Mouse (Mus musculus): ENCODE measurements around the gene Emc9.

The Emc9 gene

DNA sequence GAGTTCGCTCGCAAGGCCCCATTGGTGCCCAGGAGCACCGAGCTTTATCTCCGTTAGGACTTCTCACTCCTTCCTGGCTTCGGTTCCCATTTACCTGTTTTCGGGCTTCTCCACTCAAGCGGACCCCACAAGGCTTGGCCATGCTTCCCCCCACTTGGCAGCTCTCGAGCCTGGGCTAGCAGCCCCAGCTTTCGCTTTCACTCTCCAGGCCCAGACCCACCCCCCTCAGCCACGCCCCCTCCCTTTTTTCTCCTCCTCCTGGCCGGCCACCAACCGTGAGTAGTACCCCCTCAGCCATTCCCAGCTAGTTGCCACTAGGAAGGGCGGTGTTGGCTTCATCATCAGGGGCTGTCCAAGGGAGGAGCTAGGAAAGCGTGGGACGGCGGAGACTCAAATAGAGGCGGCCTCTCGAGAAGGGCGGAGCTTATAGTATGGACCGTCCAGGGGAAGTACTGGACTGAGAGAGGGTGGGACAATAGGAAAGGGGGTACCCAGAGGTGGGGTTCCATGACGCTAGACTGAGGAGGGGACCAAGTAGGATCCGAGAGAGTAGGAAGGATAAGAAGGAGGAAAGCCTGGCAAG lies 5.7 kb upstream of the Emc9 start, which contains the start of gene Psme2:
Psme2 (minus strand) TSS at position 366 of the 583 bp plus-strand sequence.
- DNase-seq (ENCODE audit: low spot score in 2 of 2) = peak; percentile 60 to 81

GRCm38 (mm10) chr14:55589771-55590448 lies 4.8 kb upstream of the Emc9 start:
- no peak for DNase-seq (ENCODE audit: low spot score in 2 of 2)

DNA sequence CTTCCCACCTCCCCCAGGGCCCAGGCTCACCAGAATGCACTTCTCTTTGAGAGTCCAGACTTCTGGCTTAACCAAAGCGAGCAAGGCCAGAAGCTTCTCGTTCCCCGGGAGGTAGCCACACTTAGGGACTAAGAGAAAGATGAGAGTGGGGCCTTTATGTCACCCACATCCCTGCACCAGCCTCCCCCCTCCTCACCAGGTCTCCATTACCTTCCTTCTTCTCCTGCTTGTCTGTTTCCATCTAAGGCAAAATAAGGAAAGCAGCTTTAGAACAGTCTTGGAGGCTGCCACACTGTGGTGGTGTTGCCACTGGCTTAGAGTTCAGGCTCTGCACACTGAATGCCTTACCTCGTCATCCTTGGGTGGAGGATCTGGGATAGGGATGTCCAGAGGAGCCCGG lies 4.2 kb upstream of the Emc9 start:
- no peak for DNase-seq (ENCODE audit: low spot score in 2 of 2)

GRCm38 (mm10) chr14:55586149-55586548 lies 1.0 kb upstream of the Emc9 start:
- DNase-seq (ENCODE audit: low spot score in 2 of 2) = no peak

GRCm38 (mm10) chr14:55585566-55585960 lies 461 bp upstream of the Emc9 start:
- no peak for DNase-seq (ENCODE audit: low spot score in 2 of 2)

GRCm38 (mm10) chr14:55584303-55584701 lies 800 bp downstream of the Emc9 start:
- no peak for DNase-seq (ENCODE audit: low spot score in 2 of 2)

DNA sequence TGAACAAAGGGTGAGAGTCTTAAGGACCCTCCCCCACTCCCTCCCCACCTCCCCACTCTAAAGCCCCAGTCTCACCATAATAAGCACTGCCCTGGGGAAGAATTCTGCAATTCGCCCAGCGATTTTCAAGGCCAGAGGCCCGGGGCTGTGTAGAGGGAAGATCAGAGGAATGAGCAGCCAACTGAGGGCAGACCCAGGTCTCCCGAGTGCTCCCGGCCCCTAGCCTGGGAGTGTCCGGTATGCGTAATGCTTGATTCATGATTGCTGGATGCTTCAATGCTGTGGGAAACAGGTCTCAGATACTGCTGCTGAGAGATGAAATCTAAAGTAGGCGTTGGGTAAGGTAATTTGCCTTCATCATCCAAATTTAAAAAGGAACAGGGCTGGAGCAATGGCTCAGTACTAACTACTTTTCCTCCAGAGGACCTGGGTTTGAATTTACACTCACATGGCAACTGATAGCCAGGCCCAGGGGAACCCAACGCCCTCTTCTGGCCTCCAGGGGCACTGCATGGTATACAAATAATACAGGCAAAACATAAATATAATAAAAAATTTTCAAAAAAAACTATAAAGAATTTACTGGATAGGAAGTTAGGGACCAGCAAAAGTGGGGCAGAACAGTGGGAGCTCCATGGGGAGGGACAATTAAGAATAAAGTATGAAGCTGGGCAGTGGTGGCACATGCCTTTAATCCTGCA lies 3.0 kb downstream of the Emc9 start:
- no peak for DNase-seq (ENCODE audit: low spot score in 2 of 2)

DNA sequence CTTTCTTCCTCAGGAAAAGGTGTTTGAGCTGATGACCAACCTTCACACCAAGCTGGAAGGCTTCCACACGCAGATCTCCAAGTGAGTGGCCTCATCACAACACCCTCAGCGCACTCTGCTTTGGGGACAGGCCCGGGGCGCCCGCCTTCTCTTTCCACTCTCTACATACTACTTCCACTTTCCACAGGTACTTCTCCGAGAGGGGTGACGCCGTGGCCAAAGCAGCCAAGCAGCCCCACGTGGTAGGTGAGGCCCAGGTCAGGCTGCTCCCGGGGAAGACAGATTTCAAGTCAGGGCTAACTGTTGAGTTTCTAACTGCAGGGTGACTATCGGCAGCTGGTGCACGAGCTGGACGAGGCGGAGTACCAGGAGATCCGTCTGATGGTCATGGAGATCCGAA lies 4.4 kb downstream of the Emc9 start:
- DNase-seq (ENCODE audit: low spot score in 2 of 2) = no peak

- DNase-seq (ENCODE audit: low spot score in 2 of 2) = no peak
Observed at GRCm38 (mm10) chr14:55579511-55580496, 5.3 kb downstream of the Emc9 start.

DNA sequence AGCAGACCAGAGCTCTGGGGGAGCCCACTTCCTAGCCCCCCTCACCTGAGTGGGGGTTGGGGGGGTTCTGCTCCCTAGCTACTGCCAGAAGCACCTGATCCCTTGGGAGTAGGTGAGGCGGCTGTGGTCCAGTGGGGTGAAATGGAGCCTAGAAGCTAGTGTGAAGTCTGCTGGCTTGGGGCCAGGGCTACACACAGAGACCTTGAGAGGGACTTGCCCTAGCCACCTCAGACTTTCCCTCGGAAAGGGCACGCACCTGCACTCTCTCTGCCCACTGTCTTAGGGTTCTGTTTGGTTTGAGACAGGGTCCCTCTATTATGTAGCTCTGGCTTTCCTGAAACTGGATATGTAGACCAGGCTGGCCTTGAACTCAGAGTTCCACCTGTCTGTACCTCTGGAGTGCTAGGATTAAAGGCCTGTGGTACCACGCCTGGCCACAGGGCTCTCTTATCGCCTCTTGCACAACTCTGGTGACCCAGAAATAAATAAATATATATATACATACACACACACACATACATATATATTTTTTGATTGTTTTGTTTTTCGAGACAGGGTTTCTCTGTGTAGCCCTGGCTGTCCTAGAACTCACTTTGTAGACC lies 6.3 kb downstream of the Emc9 start:
- peak in 1 of 2 experiments; percentile 51 for DNase-seq (ENCODE audit: low spot score in 2 of 2)

- DNase-seq (ENCODE audit: low spot score in 2 of 2) = peak; percentile 71 to 82
Observed at GRCm38 (mm10) chr14:55577871-55578667, 7.0 kb downstream of the Emc9 start, which contains the start of gene Psme1. Psme1 (plus strand) TSS chr14:55578123.

- no peak for DNase-seq (ENCODE audit: low spot score in 2 of 2)
Observed at GRCm38 (mm10) chr14:55576376-55576775, 8.7 kb downstream of the Emc9 start.

- DNase-seq (ENCODE audit: low spot score in 2 of 2) = no peak
Observed at GRCm38 (mm10) chr14:55575711-55576110, 9.4 kb downstream of the Emc9 start.

DNA sequence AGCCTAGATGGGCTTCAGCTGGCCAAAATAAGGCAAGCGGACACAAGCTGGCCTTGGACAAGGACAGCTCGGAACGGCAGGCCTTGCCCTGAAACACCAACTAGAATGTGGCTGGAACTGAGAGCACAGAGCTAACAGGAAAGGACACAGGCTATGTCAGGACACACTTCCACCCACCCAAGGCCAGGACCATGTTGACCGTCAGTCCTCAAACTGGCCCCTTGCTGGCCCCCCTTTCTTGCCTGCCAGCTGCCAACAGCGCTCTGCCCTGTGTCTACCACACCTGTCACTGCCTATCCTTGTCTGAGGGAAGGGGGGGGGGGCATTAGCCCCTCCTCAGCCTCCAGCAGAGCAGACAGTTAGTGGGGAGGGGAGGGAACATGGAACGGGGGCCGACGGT lies 9.8 kb downstream of the Emc9 start, which contains the start of gene Fitm1:
Fitm1 (plus strand) TSS at position 316 of the 400 bp plus-strand sequence.
- DNase-seq (ENCODE audit: low spot score in 2 of 2) = no peak

DNA sequence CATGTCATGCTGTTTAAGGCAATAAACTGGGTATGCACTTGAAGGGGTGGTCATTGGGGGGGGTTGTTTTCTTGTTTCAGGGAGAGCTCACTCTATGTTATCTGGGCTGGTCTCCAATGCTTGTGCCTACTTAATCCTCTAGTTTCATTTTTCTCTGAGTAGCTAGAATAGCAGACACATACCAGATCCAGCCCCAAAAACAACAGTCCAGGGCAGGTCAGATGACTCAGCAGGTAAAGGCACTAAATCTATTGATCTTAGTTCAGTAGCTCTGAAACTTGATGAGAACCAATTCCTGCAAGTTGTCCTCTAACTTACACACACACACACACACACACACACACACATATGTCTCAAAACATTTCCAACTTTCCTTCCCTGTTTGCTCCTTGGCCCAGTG lies 13.3 kb downstream of the Emc9 start:
- no peak for DNase-seq (ENCODE audit: low spot score in 2 of 2)

- DNase-seq (ENCODE audit: low spot score in 2 of 2) = no peak
Observed at GRCm38 (mm10) chr14:55570588-55570987, 14.5 kb downstream of the Emc9 start.

GRCm38 (mm10) chr14:55567496-55567895 lies 17.6 kb downstream of the Emc9 start:
- no peak for DNase-seq (ENCODE audit: low spot score in 2 of 2)

DNA sequence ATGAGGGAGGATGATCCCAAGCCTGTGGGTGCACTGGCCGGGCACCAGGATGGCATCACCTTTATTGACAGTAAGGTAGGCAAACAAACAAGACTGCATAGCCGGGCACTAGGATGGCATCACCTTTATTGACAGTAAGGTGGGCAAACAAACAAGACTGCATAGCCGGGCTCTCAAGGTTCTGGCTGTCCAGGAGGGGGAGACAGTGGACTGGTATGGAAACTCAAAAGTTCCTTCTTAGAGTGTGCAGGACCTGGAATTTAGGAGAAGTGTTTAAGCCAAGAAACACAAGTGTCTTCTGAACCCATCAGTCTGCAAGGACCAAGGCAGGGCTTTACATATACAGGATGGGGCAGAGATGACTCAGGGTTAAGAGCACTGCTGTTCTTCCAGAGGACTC lies 19.4 kb downstream of the Emc9 start:
- DNase-seq (ENCODE audit: low spot score in 2 of 2) = no peak

DNA sequence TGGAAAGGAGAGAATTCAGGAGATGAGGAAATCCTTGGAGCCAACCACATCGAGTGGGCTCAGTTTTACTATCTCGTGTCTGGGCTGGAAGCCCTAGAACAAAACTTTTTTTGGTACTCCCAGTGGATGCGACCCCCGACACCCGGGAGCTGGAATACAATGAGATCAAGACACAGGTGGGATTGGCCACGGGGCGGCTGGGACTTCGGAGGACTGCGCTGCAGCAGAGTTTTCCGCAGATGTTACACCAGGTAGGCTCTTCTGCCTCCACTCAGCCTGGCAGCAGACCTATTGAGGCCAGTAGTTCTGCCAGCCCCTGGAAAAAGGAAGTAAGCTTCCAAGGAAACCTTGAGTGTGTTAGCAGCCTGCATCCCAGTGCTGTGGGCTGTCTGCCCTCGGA lies 21.9 kb downstream of the Emc9 start:
- no peak for DNase-seq (ENCODE audit: low spot score in 2 of 2)

DNA sequence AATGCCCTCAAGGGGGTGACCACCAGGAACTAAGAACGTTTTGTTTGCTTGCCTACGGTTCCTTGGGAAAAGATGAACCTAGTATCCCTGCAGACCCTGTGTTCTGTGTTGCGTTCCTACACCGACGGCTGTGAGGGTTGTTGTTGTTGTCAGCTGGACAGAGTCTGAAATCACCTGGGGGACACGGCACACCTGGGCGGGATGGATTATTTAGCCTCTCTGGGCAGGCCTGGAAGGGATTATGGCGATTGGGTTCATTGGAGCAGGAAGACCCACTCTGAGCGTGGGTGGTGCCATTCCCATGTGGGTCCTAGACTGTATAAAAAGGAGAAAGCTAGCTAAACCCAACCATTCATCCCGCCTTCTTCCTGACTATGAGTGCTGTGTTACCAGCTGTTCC lies 23.2 kb downstream of the Emc9 start:
- no peak for DNase-seq (ENCODE audit: low spot score in 2 of 2)

Measured in cerebellum, postnatal 4 days (tissue).